ENCODE assay signal across 11 mouse cellular contexts in the genomic region with DNA sequence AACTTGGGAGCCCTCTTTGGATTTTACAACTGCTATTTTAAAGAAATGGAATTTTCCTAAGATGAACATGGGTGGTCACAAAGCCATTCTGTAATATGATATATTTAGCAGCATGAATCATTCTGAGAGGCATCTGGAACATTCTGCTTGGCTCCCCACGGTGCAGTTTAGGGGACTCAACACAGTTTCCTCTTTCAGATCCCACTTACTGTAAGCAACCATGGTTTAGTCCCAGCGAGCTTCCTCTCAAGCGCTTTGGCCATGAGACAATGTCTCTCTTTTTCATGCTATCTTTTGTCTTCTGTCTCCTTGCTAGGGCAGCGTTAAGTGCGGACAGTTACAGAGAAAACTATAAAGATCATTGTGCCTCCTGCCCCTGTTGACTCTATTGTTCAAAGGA.
A peak's percentile ranks its signal among the peaks of the same experiment; 100 is the strongest.
DNase-seq lines count a peak whose midpoint lies in the region; ATAC-seq and TF ChIP-seq lines count a peak whose summit lies in the region.
"Had no signal": no experiment of that assay in that cellular context is flagged by ENCODE, and none has a peak within 500 bp of the region (broad histone marks: within the 10 kb centered on the region; RNA-seq: fewer than 3 reads in every experiment).

No protein-coding gene starts in this region.

- H3K4me2 ChIP-seq in hindbrain, postnatal 0 days (ENCODE audit: low read depth, low read length) = no peak overlapping the region
- H3K4me2 ChIP-seq: embryonic facial prominence, embryonic 15.5 days had no signal

- TF ChIP-seq CTCF in hindbrain, postnatal 0 days (IDR thresholded peaks at IDR 0.05; ENCODE audit: low read depth) = no peak
- TF ChIP-seq CTCF in embryonic fibroblast, embryonic 13.5 days (IDR thresholded peaks at IDR 0.05; ENCODE audit: borderline replicate concordance, insufficient read depth, low read length) = no peak

- DNase-seq in hindbrain, postnatal 0 days (ENCODE audit: low spot score) = peak; percentile 12
- no peak for DNase-seq in hindbrain, embryonic 10.5 days (ENCODE audit: low spot score)
- DNase-seq in ZHBTc4 (ENCODE audit: low read depth, low spot score) = peak; percentile 43
- peak; percentile 20 to 58 for DNase-seq in left cerebral cortex, postnatal 10 days (ENCODE audit: extremely low spot score in 1 of 2, low spot score in 2 of 2)
- DNase-seq in T-cell, adult 2 months (ENCODE audit: low spot score) = no peak
- DNase-seq in spleen, postnatal 10 days (ENCODE audit: low spot score in 2 of 2) = no peak
- DNase-seq: lung, adult 18-20 months had no signal

- H3K36me3 ChIP-seq in hindbrain, postnatal 0 days (ENCODE audit: insufficient read depth, low read length) = no peaks in the 10 kb centered on the region
- H3K36me3 ChIP-seq in hindbrain, embryonic 10.5 days = no peaks in the 10 kb centered on the region
- H3K36me3 ChIP-seq: embryonic facial prominence, embryonic 15.5 days had no signal

- H3K27me3 ChIP-seq in hindbrain, postnatal 0 days (ENCODE audit: insufficient read depth, low read length) = no peaks in the 10 kb centered on the region
- H3K27me3 ChIP-seq in hindbrain, embryonic 10.5 days (ENCODE audit: insufficient read depth, poor library complexity, severe bottlenecking) = no peaks in the 10 kb centered on the region
- H3K27me3 ChIP-seq: embryonic facial prominence, embryonic 15.5 days had no signal

- no peak for ATAC-seq in hindbrain, postnatal 0 days
- no peak for ATAC-seq in monocyte, adult 5-6 weeks (replicated peaks; ENCODE audit: insufficient number of reproducible peaks, low FRiP score, low TSS enrichment, poor library complexity, severe bottlenecking)
- ATAC-seq: inflammation-experienced regulatory T-cells, adult 6 months had no signal

- no peak for TF ChIP-seq POLR2A in embryonic fibroblast, embryonic 13.5 days (IDR thresholded peaks at IDR 0.05; ENCODE audit: low read depth, low read length)

- H3K4me1 ChIP-seq in hindbrain, postnatal 0 days (ENCODE audit: insufficient read depth, low read length) = no peaks in the 10 kb centered on the region
- H3K4me1 ChIP-seq in hindbrain, embryonic 10.5 days (replicated peaks) = no peaks in the 10 kb centered on the region
- H3K4me1 ChIP-seq in embryonic fibroblast, embryonic 13.5 days (ENCODE audit: control insufficient read depth, insufficient read depth, low read length) = peaks cover 5% of the 10 kb centered on the region

- 52% methylated on average over 5 of the region's 5 CpGs for WGBS in hindbrain, postnatal 0 days
- 68% methylated on average over 5 of the region's 5 CpGs for WGBS in hindbrain, embryonic 10.5 days

- no peaks in the 10 kb centered on the region for H3K9me3 ChIP-seq in hindbrain, postnatal 0 days (ENCODE audit: low read length)
- H3K9me3 ChIP-seq in hindbrain, embryonic 10.5 days = peaks cover 2% of the 10 kb centered on the region; the same call in 1 of the 2 replicates
- H3K9me3 ChIP-seq: embryonic facial prominence, embryonic 15.5 days had no signal

- no peak overlapping the region for H3K9ac ChIP-seq in hindbrain, postnatal 0 days (replicated peaks; ENCODE audit: low read length)
- H3K9ac ChIP-seq: embryonic facial prominence, embryonic 15.5 days had no signal

- H3K27ac ChIP-seq in hindbrain, postnatal 0 days = no peak overlapping the region
- H3K27ac ChIP-seq in hindbrain, embryonic 10.5 days = no peak overlapping the region
- H3K27ac ChIP-seq in embryonic fibroblast, embryonic 13.5 days (ENCODE audit: insufficient read depth, low read length) = peak overlapping the region; percentile 44; the same call in 1 of the 2 replicates
- H3K27ac ChIP-seq: embryonic facial prominence, embryonic 15.5 days had no signal

- H3K4me3 ChIP-seq in hindbrain, postnatal 0 days (ENCODE audit: low read length) = no peak overlapping the region
- no peak overlapping the region for H3K4me3 ChIP-seq in hindbrain, embryonic 10.5 days
- no peak overlapping the region for H3K4me3 ChIP-seq in embryonic fibroblast, embryonic 13.5 days (ENCODE audit: insufficient read depth, low read length)
- H3K4me3 ChIP-seq: embryonic facial prominence, embryonic 15.5 days had no signal

- intact Hi-C loops in left cerebral cortex, postnatal 10 days (cut with DNase I) = loop anchor here (10.0 kb wide), 1 partner anchor 225 kb away; no protein-coding TSS in a partner anchor

Comparison
In these comparisons a context has a peak if more than half of its experiments do, and no peak if none do; other contexts are left out.
1. DNase-seq: peak in hindbrain, postnatal 0 days (single experiment), ZHBTc4 (single experiment) and left cerebral cortex, postnatal 10 days (2 of 2); none in hindbrain, embryonic 10.5 days (single experiment), T-cell, adult 2 months (single experiment) and spleen, postnatal 10 days (0 of 2).